Mouse (Mus musculus): ENCODE measurements at regions not wholly inside any gene's neighbourhood (a gene's known extent, or its start where the extent isn't known, plus 50 kb on each side); places are given as distances from the start of the nearest gene placed in this dataset.

DNA sequence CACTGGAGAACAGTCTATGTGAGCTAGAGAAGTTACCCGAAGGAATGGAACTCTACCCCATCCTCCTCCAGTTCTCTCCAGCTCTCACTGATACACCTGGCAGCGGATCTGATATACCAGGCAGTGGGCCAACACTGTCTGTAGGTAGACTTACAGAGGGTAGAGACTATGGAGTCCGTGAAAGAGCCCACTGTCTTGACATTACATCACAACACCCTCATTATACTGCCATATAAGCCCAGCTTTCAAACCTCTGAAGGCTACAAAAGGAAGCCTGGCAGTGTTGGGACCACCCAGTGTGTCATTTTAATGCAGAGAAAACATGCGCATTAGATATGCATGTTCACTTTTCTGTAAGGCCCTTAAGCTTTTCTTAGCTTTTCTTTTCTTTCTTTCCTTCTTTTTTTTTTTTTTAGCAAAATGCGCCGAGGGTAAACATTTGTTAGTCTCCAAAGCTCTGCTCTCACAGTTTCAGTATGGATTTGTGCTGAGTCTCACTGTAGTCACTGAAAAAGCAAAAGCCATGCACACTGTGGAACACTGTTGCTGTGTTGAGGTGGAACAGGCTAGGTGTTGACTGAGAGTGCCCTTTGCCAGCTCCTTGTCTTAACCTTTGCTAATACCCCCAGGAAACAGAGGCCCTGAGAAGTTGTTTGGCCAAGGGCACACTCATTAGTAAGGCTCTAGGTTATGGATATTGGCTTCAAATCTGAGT, 212.4 kb upstream of the Atp5g3 start:
- Histone ChIP-seq H3K4me3 (ENCODE audit: insufficient read depth, low read length) (no peak overlapping the region), H3K27ac (ENCODE audit: insufficient read depth, low read length) (no peak overlapping the region), H3K4me1 (ENCODE audit: control insufficient read depth, insufficient read depth, low read length) (peaks cover 4% of the 10 kb centered on the region; the same call in 1 of the 2 replicates)
- no peak for TF ChIP-seq CTCF (IDR thresholded peaks at IDR 0.05; ENCODE audit: borderline replicate concordance, insufficient read depth, low read length)
- TF ChIP-seq POLR2A (IDR thresholded peaks at IDR 0.05; ENCODE audit: low read depth, low read length), result no peak

DNA sequence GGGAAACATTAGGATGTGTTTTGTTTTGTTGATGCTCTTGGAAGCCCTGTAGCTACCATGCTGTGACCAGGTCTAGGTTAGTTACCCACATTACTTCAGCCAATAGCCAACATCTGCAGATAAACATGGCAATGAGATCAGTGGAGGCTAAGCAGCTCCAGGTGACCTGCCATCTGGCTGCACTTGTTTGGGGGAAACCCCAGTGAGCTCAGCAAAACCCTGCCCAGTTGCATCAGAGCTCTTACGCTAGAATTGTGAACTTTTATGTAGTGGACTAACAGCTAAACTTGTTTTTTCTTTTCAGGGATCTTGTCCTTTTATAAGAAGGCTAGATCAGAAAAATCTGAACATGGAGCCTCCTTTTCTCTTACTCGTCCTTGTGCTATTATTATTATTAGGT, 211.8 kb upstream of the Atp5g3 start:
- Histone ChIP-seq H3K27ac (ENCODE audit: insufficient read depth, low read length) (no peak overlapping the region), H3K4me3 (ENCODE audit: insufficient read depth, low read length) (no peak overlapping the region), H3K4me1 (ENCODE audit: control insufficient read depth, insufficient read depth, low read length) (peaks cover 4% of the 10 kb centered on the region; the same call in 1 of the 2 replicates)
- no peak for TF ChIP-seq CTCF (IDR thresholded peaks at IDR 0.05; ENCODE audit: borderline replicate concordance, insufficient read depth, low read length)
- TF ChIP-seq POLR2A (IDR thresholded peaks at IDR 0.05; ENCODE audit: low read depth, low read length), result no peak

DNA sequence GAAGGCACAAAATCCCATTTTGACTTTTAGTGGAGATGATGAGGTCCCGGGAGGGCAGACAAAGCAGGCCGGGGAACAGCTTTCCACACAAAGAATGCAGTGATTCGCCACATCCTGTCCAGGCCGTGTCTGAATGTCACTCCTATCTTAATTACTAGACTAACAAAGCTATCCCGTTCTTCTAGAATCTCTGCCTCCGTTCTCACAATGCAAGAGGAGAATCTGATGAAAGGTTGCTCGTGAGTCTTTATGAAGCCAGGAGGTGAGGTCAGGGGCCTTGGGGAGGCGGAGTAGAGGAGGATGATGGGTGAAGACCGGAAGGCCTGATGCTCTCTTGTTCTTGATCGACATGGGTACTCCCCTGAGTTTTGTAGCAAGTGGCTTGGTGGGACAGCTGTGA, 208.9 kb upstream of the Atp5g3 start:
- TF ChIP-seq POLR2A (IDR thresholded peaks at IDR 0.05; ENCODE audit: low read depth, low read length) (no peak), CTCF (IDR thresholded peaks at IDR 0.05; ENCODE audit: borderline replicate concordance, insufficient read depth, low read length) (no peak)
- Histone ChIP-seq H3K4me1 (ENCODE audit: control insufficient read depth, insufficient read depth, low read length) (peaks cover 4% of the 10 kb centered on the region; the same call in 1 of the 2 replicates), H3K27ac (ENCODE audit: insufficient read depth, low read length) (no peak overlapping the region), H3K4me3 (ENCODE audit: insufficient read depth, low read length) (no peak overlapping the region)

DNA sequence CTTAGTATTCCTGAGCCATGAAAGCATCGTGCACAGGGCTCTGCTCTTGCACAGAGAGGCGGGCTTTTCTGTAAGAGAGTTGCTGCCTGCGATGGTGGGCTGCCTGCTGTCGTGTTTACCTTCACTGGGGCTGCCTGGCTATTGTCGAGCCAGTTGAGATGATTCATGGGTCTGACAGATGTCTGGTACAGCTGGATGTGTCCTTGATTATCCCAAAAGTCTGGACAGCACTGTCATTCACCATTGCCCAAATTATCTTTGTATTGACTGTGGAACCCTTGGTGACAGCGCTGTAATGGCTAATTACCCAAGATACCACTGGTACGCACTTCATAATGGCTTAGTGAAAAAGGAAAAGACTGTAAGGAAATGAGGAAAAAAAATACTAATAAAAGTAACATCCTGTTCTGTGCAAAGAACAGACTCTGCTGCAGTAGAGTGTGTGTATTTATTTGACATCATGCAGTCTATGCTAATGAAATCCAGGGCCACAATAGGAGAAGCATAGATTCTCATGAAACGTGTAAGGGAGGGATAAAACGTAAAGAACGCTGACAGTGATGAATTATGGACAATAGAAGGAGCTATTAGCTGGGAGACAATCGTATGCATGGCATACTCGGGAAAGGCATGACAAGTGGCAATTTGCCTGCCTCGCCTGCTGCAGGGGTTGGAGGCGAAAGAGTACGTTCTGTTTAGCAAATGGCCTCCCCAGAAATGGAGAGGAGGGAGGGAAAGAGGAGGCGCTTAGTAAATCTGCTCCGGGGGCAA, 208.2 kb upstream of the Atp5g3 start:
- peaks cover 4% of the 10 kb centered on the region; the same call in 1 of the 2 replicates for H3K4me1 ChIP-seq (ENCODE audit: control insufficient read depth, insufficient read depth, low read length)
- TF ChIP-seq CTCF (IDR thresholded peaks at IDR 0.05; ENCODE audit: borderline replicate concordance, insufficient read depth, low read length), result no peak
- no peak for TF ChIP-seq POLR2A (IDR thresholded peaks at IDR 0.05; ENCODE audit: low read depth, low read length)
- H3K27ac ChIP-seq (ENCODE audit: insufficient read depth, low read length), result no peak overlapping the region
- H3K4me3 ChIP-seq (ENCODE audit: insufficient read depth, low read length), result no peak overlapping the region

GRCm38 (mm10) chr2:74106472-74106871, 195.3 kb upstream of the Atp5g3 start:
- TF ChIP-seq POLR2A (IDR thresholded peaks at IDR 0.05; ENCODE audit: low read depth, low read length), result no peak
- no peaks in the 10 kb centered on the region for H3K4me1 ChIP-seq (ENCODE audit: control insufficient read depth, insufficient read depth, low read length)

DNA sequence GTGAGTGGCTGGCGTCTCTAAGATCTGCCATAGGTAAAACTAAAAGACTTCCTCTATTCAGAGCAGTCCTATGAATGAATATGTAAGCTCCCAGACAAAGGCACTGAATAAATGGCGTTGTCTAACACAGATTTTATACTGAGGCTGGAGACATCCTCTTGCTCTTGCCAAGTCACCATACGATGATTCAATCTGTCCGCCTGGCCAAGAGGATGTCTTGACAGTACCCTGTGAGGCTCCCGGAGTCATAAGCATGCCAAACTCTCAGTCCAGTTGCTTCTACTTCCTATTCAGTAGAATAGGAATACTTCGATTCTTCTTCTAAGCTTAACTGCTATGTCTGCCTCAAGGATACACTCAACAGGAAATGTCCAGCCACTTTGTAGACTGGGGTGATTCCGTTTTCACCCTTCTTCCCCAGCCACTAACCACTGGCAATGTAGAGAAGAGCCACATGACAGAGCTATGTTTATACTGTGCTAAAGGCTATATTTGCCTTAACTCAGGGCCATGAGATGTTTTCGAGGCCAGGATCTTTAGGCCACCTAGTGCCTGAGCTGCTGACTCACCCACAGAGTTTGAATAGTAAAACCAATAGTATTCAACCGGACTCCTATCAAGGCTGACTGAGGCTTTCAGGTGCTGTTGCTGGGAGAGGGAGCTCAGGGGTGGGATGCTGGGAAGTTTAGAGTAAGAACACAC, 188.7 kb upstream of the Atp5g3 start:
- TF ChIP-seq POLR2A (IDR thresholded peaks at IDR 0.05; ENCODE audit: low read depth, low read length) (no peak), CTCF (IDR thresholded peaks at IDR 0.05; ENCODE audit: borderline replicate concordance, insufficient read depth, low read length) (no peak)
- no peak overlapping the region for H3K27ac ChIP-seq (ENCODE audit: insufficient read depth, low read length)

More at GRCm38 (mm10) chr2:74106472-74106871, 195.3 kb upstream of the Atp5g3 start:
- Histone ChIP-seq H3K27ac (ENCODE audit: insufficient read depth, low read length) (no peak overlapping the region), H3K4me3 (ENCODE audit: insufficient read depth, low read length) (no peak overlapping the region)

DNA sequence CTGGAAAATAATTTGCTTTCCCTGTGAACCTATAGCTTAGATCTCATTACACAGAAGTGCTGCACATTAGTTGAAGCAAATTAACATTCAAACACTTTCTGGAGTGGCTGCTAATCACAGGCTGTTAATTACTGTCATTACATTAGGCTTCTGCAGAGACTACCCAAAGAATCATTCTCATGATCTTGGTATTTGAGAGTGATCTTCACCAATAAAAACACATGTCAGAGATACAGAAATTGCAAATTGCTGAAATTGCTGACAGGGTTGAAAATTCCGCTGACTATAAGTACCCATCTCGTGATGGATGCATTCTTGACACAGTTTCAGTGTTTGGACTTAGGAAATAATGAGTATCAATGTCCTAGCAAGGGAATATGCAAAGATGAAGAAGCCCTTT, 185.7 kb upstream of the Atp5g3 start:
- TF ChIP-seq POLR2A (IDR thresholded peaks at IDR 0.05; ENCODE audit: low read depth, low read length), result no peak
- no peak for TF ChIP-seq CTCF (IDR thresholded peaks at IDR 0.05; ENCODE audit: borderline replicate concordance, insufficient read depth, low read length)
- H3K4me1 ChIP-seq (ENCODE audit: control insufficient read depth, insufficient read depth, low read length), result no peaks in the 10 kb centered on the region; the same call in 1 of the 2 replicates
- no peak overlapping the region for H3K27ac ChIP-seq (ENCODE audit: insufficient read depth, low read length)
- no peak overlapping the region for H3K4me3 ChIP-seq (ENCODE audit: insufficient read depth, low read length)

More for the DNA sequence above, 188.7 kb upstream of the Atp5g3 start:
- H3K4me1 ChIP-seq (ENCODE audit: control insufficient read depth, insufficient read depth, low read length), result no peaks in the 10 kb centered on the region; the same call in 1 of the 2 replicates
- no peak overlapping the region for H3K4me3 ChIP-seq (ENCODE audit: insufficient read depth, low read length)

- TF ChIP-seq POLR2A (IDR thresholded peaks at IDR 0.05; ENCODE audit: low read depth, low read length) (no peak), CTCF (IDR thresholded peaks at IDR 0.05; ENCODE audit: borderline replicate concordance, insufficient read depth, low read length) (no peak)
- Histone ChIP-seq H3K4me1 (ENCODE audit: control insufficient read depth, insufficient read depth, low read length) (no peaks in the 10 kb centered on the region), H3K27ac (ENCODE audit: insufficient read depth, low read length) (no peak overlapping the region), H3K4me3 (ENCODE audit: insufficient read depth, low read length) (no peak overlapping the region)
Observed at GRCm38 (mm10) chr2:74093494-74093893, 182.4 kb upstream of the Atp5g3 start.

GRCm38 (mm10) chr2:74087375-74087774, 176.2 kb upstream of the Atp5g3 start:
- TF ChIP-seq CTCF (IDR thresholded peaks at IDR 0.05; ENCODE audit: borderline replicate concordance, insufficient read depth, low read length) (no peak), POLR2A (IDR thresholded peaks at IDR 0.05; ENCODE audit: low read depth, low read length) (no peak)
- Histone ChIP-seq H3K27ac (ENCODE audit: insufficient read depth, low read length) (no peak overlapping the region), H3K4me3 (ENCODE audit: insufficient read depth, low read length) (no peak overlapping the region), H3K4me1 (ENCODE audit: control insufficient read depth, insufficient read depth, low read length) (no peaks in the 10 kb centered on the region)
